Mouse (Mus musculus): ENCODE measurements around the gene Tmem255a.

Gene Tmem255a

DNA sequence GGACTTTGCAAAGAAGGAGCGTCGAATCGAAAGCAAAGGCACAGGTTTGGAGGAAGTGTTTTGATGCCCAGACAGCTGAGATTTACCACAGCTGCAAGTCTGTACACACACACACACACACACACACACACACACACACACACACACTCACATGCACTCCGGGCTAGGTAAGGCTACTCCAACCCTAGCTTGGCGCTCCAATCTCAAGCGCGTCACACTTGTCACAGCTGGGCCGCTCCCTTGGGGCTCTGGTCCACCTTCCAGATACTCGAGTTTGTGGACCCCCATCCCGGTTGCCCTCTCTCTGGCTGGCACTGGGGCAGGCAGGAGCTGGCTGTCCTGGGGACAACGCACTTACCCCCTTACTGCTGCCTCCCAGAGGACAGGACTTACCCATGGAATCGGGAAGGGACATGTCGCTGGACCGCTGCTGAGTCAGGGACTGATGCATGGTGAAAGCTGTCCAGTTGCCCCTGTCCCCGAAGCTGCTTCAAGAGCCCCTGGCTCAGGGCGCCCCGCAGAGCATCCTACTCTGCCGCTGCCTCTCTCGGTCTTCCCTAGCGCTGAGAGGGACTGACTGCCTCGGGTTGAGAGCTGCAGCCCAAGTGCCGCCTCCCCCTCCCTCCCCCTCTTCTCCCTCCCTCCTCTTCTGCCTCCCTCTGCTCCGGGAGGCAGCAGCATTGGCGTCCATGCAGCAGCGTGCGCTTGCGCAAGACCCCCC, at the start of gene Tmem255a:
Gene Tmem255a, minus strand, starts transcription at position 589 of the 721 bp plus-strand sequence.
- DNase-seq: peak; percentile 4 to 5

GRCm38 (mm10) chrX:38259610-38260009, 7.4 kb upstream of the Tmem255a start:
- no peak for DNase-seq

DNA sequence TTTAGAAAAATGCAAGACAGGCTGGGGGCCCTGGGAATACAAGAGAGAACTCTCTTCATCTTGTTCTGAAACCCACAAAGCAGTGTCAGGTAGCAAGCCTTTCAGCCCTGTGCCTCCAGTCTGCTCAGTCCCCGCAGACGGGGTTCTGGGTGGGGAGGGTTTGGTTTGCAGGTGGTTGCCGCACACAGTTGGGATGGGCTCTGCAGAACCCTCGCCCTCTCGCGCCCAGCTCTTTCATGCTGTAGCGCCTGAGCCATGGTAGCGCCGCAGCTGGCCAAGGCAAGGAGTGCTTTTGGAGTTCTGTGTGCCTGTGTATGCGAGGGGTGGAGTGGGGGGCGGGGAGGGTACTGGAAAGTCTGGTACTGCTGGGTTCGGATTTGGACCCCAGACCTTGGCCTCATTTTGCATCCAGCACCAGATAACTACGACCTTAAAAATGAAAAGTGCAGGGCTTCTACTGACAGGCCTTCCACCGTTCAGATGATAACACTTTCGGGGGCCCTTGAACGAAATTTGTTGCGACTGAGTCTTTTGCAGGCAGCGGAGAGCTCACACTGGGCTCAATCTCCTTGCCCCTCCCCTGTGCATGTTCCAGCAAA, 1.8 kb downstream of the Tmem255a start:
- peak; percentile 10 to 16 for DNase-seq

DNA sequence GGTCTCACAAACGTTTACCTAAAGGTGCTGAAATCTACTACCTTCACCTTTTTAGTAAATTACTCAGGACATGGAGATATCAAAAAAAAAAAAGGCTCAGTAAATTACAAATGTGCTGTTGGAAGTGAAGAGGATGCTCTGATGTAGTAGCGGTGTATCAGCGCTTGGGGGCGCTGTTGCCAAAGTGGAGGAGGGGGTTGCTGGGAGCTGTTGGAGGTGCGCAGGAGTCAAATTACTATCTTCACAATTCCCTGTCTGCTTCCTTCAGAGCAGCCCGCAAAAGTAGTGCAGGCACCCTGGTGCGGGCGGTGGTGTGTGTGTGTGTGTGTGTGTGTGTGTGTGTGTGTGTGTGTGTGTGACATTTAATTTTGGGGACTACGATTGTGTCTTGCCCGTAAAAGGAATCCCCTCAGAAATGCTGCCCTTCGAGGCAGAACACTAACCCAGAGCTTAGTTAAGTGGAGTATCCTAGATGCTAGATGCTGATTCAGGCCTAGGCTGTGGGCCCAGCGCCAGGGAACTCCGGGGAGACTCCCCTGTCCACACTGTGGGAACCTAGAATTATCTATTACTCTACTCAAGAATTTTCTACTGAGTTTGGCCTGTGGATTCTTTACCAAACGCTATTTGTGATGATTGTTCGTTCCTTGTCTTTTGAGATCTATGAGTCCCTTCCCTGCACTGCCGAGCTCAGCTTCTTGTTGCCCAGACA, 2.4 kb downstream of the Tmem255a start:
- peak; percentile 31 to 39 for DNase-seq

DNA sequence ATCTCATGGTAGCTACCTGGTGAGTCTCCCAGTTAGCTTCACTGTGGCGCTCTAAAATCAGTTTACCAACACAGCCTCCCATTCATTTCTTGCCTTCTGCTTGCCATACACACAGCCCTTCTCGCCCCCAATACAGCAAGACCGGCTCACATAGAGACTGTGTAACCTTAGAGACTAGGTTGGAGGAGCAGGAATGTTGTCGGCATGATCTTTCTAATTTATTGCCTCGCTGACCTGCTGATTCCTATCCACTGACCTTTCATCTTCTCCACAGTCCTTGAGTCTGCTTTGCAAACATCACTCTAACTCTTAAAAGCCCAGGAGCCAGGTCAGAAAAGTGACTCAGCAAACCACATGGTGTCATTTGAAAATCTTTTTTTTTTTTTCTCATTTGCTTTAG, 4.6 kb downstream of the Tmem255a start:
- no peak for DNase-seq

- no peak for DNase-seq
These were observed 5.1 kb downstream of the Tmem255a start for GRCm38 (mm10) chrX:38247108-38247507.

GRCm38 (mm10) chrX:38237731-38238130, 14.5 kb downstream of the Tmem255a start:
- peak; percentile 8 to 17 for DNase-seq

DNA sequence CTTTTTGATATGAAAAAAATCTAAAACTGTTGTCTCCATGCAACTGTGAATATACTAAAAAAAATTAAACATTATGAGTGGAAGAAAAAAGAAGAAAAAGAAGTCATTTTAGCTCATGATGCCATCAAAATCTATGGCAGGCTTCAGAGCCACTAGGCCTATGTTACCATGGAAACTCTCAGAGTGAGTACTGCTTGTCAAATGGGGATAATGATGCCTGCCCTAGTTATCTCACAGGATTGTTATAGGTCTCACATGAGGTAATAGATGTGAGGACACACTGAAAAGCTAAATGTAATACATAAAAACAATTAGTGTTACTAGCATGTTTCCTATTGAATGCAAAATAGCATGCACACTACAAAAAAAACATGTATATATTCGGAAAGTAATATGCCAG, 22.4 kb downstream of the Tmem255a start:
- DNase-seq: no peak

- no peak for DNase-seq
These were observed 29.5 kb downstream of the Tmem255a start for GRCm38 (mm10) chrX:38222757-38223156.

GRCm38 (mm10) chrX:38217676-38217991, 34.6 kb downstream of the Tmem255a start:
- no peak for DNase-seq

GRCm38 (mm10) chrX:38216986-38217675, 35.1 kb downstream of the Tmem255a start:
- DNase-seq: no peak

GRCm38 (mm10) chrX:38207392-38207791, 44.8 kb downstream of the Tmem255a start:
- DNase-seq: no peak

DNA sequence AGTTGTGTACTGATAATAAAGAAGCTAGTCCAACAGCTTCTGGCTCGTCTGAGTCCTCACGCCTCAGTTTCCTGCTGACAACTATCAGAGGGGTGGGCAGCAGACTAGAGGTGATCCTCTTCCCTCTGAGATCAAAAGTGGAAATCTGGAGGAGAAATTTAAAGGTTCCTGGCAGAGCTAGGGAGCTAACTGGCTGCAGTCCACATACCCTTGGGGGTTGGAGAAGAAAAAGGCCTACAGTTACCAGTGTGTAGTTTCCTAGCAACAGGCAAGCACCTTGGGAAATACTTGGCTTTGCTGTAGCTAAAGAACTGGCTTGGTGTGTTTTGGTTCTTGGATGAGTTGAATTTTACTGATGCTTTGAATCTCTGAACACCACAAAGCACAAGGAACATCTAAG, 50.4 kb downstream of the Tmem255a start:
- DNase-seq: no peak

DNA sequence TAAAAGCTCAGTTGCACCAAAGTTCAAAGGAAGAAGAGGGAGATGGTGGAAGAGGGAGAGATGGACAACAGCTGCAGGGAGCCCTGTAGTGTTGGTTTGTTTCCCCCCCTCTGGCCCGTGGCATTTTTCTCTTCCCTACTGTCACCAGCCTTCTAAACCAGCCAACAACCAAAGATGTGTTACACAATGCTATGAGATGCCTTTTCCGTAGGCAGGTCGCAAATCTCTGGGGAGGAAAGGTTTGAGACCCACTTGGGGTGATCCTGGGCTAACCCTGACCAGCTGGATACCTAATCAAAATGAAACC, 61.8 kb downstream of the Tmem255a start:
- no peak for DNase-seq

DNA sequence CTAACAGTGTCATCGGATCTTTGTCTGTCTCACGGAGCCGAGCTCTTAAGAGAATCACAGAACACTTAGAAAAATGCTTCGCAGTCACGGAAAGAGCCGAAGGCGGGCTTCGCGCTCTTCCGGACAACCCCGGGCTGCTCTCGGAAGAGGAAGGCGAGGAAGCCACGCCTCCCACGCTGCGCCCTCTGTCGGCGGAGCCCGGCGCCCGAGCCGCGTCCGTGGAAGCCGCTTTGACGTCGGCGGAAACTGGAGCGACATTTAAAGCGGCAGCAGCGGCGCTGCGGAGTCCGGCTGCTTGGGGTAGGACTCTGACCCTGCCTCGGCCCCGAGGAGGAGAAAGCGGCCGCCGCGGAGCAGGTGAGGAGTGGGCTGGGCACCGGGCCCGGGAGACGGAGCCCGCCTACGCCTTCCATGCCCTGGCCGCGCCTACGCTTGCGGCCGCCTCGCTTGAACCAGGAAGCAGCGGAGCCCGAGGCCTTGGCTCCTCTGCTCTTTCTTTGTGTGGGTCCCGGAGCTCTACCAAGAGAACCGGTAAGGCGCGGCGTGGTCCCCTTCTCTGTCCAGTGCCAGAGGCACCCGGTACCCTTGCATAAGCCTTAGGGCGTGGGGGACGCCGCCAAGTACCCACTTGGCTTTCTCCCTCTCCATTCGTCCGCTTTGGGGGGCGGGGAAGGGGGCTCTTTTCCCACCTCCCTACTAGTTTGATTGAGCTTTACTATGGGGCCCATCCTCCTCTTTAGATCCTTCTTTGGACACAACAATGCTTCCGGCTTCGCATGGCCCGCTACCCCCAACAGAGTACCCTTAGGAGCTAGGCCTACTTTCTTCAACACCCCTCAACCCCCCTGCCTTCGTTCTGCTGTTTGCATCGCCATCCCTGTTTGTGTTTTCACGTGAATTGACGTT, 62.4 kb downstream of the Tmem255a start, which contains the start of gene Zbtb33:
Gene Zbtb33, plus strand, starts transcription at position 242 of the 906 bp plus-strand sequence.
- DNase-seq: peak; percentile 84 to 88

DNA sequence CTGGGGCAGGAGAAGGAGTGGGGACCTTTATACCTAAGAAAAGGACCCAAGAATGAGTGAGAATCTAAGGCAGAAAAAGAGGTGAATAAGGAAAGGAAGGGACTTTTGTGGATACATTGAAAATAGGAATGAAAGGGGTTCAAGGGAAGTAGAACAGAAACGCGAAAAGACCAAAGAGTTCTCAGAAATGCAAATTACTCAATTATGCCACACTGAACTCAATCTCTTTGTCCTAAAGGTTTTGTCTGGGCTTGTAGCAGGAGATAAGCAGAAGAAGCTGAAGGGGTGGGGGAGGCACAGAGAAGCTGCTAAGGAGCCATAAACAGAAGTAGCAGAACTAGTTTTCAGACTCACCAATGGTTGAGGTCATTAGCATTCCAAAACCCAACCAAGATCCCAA, 66.7 kb downstream of the Tmem255a start:
- no peak for DNase-seq

DNA sequence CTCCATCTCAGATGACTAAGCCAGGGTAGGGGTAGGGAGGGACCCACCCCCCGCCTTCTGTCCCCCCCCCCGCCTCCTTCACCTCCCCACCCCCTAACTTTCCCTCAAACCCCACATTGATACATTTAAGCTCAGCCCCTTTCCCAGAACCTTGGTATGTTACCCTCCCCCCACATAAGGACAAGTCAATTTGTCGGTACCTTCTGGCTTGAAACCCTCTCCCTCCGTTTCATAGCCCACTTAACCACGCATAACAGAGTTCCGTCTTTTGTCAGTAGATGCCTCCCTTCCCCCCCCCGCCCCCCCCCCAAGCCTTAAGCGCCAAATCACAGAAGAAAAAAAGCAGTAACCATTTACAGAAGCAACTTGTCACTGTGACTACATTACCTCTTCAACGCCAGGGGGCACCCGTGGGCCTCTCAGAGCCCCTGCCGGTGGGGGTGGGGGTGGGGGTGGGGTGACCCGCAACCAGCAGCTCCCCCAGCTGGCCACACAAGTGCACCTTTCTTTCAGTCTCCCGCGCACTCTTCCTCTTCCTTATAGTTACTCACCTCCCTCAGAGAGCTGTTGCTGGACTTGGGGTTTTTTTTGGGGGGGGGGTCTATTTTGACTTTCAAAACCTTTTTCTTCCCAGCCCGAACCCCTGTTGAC, 70.5 kb downstream of the Tmem255a start:
- DNase-seq: peak; percentile 12 to 58

DNA sequence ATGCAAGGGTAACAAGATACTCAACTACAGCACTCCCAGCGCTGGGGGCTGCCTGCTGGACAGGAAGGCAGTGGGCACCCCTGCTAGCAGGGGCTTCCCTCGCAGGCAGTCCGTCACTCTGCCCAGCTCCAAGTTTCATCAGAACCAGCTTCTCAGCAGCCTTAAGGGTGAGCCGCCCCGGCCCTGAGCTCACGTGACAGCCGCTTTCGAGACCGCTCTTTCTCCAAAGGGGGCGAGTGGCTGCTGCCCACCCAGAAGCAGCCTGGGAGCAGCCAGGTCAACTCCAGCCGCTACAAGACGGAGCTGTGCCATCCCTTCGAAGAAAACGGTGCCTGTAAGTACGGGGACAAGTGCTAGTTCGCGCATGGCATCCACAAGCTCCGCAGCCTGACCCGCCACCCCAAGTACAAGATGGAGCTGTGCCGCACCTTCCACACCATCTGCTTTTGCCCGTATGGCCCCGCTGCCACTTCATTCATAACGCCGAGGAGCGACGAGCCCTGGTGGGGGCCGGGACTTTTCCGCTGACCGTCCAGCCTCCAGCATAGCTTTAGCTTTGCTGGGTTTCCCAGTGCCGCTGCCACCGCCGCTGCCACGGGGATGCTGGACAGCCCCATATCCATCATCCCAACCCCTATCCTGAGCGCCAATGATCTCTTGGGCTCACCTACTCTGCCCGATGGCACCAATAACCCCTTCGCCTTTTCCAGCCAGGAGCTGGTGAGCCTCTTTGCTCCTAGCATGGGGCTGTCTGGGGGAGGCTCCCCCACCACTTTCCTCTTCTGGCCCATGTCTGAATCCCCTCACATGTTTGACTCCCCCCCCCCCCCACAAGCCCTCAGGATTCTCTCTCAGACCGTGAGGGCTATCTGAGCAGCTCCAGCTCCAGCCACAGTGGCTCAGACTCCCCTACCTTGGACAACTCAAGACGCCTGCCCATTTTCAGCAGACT, 71.3 kb downstream of the Tmem255a start:
- DNase-seq: peak; percentile 9 to 20

GRCm38 (mm10) chrX:38179891-38180310, 72.3 kb downstream of the Tmem255a start:
- DNase-seq: peak; percentile 26 to 39

- DNase-seq: no peak
These were observed 85.6 kb downstream of the Tmem255a start for GRCm38 (mm10) chrX:38166592-38166991.

DNA sequence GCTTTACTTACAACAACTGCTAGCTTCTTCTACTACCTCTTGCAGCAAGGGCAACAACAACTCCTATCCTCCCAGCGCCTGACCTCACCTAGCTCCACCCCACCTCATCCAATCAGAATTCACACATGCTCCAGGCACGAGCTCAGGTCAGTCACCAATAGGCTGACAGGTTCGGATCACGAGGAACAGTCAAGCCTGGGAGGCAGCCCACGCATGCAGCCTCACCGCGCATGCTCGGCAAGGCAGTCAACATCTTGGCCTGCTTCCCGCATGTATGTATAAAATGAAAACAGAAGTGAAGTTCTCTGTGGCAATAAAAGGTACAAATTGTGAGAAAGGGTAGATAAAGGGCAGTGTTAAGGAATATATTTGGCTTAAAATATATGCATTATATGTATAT, 86.2 kb downstream of the Tmem255a start:
- DNase-seq: no peak
